Mouse (Mus musculus): ENCODE data around the gene Wfdc16. TPM values are rescaled to one million over a fixed set of nuclear protein-coding genes. Genes with fewer than 3 reads are reported as not detected.
"Not testable (repeated sequence)": the region's sequence is repeated elsewhere in the genome, so short reads cannot be mapped to it uniquely, and the experiment has no call there.

Gene Wfdc16
- polyA plus RNA-seq, 1 experiment: not detected

DNA sequence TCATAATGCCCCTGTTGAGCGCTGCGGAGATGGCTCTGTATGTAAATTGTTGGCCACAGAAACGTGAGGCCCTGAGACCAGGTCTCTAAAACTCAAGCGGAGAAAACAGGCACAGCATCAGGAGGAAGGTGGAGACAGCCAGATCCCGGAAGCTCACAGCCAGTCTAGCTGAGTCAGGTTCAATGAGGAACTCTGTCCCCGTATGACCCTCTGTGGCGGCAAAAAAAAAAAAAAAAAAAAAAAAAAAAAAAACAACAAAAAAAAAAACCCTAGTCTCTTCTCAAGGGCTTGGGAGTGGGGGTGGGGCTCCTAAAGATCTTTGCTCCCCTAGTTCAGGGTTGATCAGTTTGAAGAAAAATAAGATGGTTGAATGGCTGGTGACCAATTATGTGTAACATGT lies 2.5 kb upstream of the Wfdc16 start:
- Histone ChIP-seq H3K27ac (ENCODE audit: insufficient read depth, low read length) (no peak overlapping the region), H3K36me3 (ENCODE audit: control insufficient read depth, insufficient read depth, low read length) (no peaks in the 10 kb centered on the region), H3K4me3 (ENCODE audit: extremely low read depth, insufficient read depth, insufficient read length) (no peak overlapping the region), H3K27me3 (ENCODE audit: control insufficient read depth, insufficient read depth, low read length) (no peaks in the 10 kb centered on the region), H3K4me1 (ENCODE audit: control insufficient read depth, insufficient read depth, insufficient read length) (peaks cover 5% of the 10 kb centered on the region; the same call in 1 of the 2 replicates)
- no peak for DNase-seq (ENCODE audit: low read depth in 1 of 2, low spot score in 2 of 2)
- WGBS: 14% methylated on average over 7 of the region's 7 CpGs
- TF ChIP-seq POLR2A (IDR thresholded peaks at IDR 0.05; ENCODE audit: low read depth, low read length): no peak

- H3K4me1 ChIP-seq (ENCODE audit: control insufficient read depth, insufficient read depth, insufficient read length): no peaks in the 10 kb centered on the region
- no peaks in the 10 kb centered on the region for H3K27me3 ChIP-seq (ENCODE audit: control insufficient read depth, insufficient read depth, low read length)
- no peaks in the 10 kb centered on the region for H3K36me3 ChIP-seq (ENCODE audit: control insufficient read depth, insufficient read depth, low read length)
- no peak for TF ChIP-seq POLR2A (IDR thresholded peaks at IDR 0.05; ENCODE audit: low read depth, low read length)
- no peak for TF ChIP-seq CTCF (IDR thresholded peaks at IDR 0.05; ENCODE audit: extremely low read depth, insufficient read depth, insufficient read length, insufficient replicate concordance)
- no peak for DNase-seq (ENCODE audit: low read depth in 1 of 2, low spot score in 2 of 2)
- WGBS: 90% methylated on average over 9 of the region's 9 CpGs
- H3K27ac ChIP-seq (ENCODE audit: insufficient read depth, low read length): no peak overlapping the region
- H3K4me3 ChIP-seq (ENCODE audit: extremely low read depth, insufficient read depth, insufficient read length): no peak overlapping the region
Measured at GRCm38 (mm10) chr2:164635266-164635665, 3.3 kb downstream of the Wfdc16 start.

GRCm38 (mm10) chr2:164621775-164622174 lies 16.8 kb downstream of the Wfdc16 start:
- H3K27me3 ChIP-seq (ENCODE audit: control insufficient read depth, insufficient read depth, low read length): no peaks in the 10 kb centered on the region
- H3K4me1 ChIP-seq (ENCODE audit: control insufficient read depth, insufficient read depth, insufficient read length): no peaks in the 10 kb centered on the region
- 65% methylated on average over 4 of the region's 4 CpGs for WGBS
- no peak for TF ChIP-seq CTCF (IDR thresholded peaks at IDR 0.05; ENCODE audit: extremely low read depth, insufficient read depth, insufficient read length, insufficient replicate concordance)
- no peak for TF ChIP-seq POLR2A (IDR thresholded peaks at IDR 0.05; ENCODE audit: low read depth, low read length)
- H3K36me3 ChIP-seq (ENCODE audit: control insufficient read depth, insufficient read depth, low read length): no peaks in the 10 kb centered on the region
- H3K27ac ChIP-seq (ENCODE audit: insufficient read depth, low read length): no peak overlapping the region
- H3K4me3 ChIP-seq (ENCODE audit: extremely low read depth, insufficient read depth, insufficient read length): no peak overlapping the region
- no peak for DNase-seq (ENCODE audit: low read depth in 1 of 2, low spot score in 2 of 2)

- H3K36me3 ChIP-seq (ENCODE audit: control insufficient read depth, insufficient read depth, low read length): no peaks in the 10 kb centered on the region
- H3K27me3 ChIP-seq (ENCODE audit: control insufficient read depth, insufficient read depth, low read length): no peaks in the 10 kb centered on the region
- no peaks in the 10 kb centered on the region for H3K4me1 ChIP-seq (ENCODE audit: control insufficient read depth, insufficient read depth, insufficient read length)
- 84% methylated on average over 5 of the region's 5 CpGs for WGBS
- TF ChIP-seq CTCF (IDR thresholded peaks at IDR 0.05; ENCODE audit: extremely low read depth, insufficient read depth, insufficient read length, insufficient replicate concordance) (no peak), POLR2A (IDR thresholded peaks at IDR 0.05; ENCODE audit: low read depth, low read length) (no peak)
- H3K4me3 ChIP-seq (ENCODE audit: extremely low read depth, insufficient read depth, insufficient read length): no peak overlapping the region
- no peak overlapping the region for H3K27ac ChIP-seq (ENCODE audit: insufficient read depth, low read length)
- DNase-seq (ENCODE audit: low read depth in 1 of 2, low spot score in 2 of 2): no peak
Measured at GRCm38 (mm10) chr2:164619050-164619449, 19.5 kb downstream of the Wfdc16 start.

GRCm38 (mm10) chr2:164615386-164615785 lies 23.2 kb downstream of the Wfdc16 start:
- no peaks in the 10 kb centered on the region for H3K4me1 ChIP-seq (ENCODE audit: control insufficient read depth, insufficient read depth, insufficient read length)
- H3K4me3 ChIP-seq (ENCODE audit: extremely low read depth, insufficient read depth, insufficient read length): no peak overlapping the region
- WGBS: 83% methylated on average over 3 of the region's 3 CpGs

DNA sequence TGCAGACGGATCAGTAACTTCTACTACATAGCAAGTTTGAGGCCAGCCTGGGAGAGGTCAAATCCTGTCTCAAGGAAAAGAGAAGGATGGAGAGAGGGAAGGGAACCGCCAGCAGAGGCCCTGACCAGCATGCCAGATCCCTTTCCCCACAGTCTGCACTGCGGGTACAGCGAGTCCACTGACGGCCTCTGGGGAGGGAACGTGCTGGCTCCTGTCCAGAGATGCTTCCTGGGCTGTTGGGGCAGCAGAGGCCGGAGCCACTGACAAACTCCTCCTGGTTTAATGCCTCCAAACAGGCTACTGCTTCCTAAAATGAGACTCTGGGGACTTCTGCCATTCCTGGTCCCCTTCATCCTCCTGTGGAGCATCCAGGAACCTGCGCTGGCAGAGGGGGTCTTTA lies 25.1 kb downstream of the Wfdc16 start, which contains the start of the genes Wfdc6b and Wfdc8:
Gene Wfdc6b (plus strand): TSS at position 52 of the 400 bp plus-strand sequence.
Gene Wfdc8 (minus strand): TSS at position 156 of the 400 bp plus-strand sequence.
- not testable (repeated sequence) for H3K36me3 ChIP-seq (ENCODE audit: control insufficient read depth, insufficient read depth, low read length); DNase-seq (ENCODE audit: low read depth in 1 of 2, low spot score in 2 of 2)

More at GRCm38 (mm10) chr2:164615386-164615785, 23.2 kb downstream of the Wfdc16 start:
- no peak for TF ChIP-seq POLR2A (IDR thresholded peaks at IDR 0.05; ENCODE audit: low read depth, low read length)
- no peak for TF ChIP-seq CTCF (IDR thresholded peaks at IDR 0.05; ENCODE audit: extremely low read depth, insufficient read depth, insufficient read length, insufficient replicate concordance)
- DNase-seq (ENCODE audit: low read depth in 1 of 2, low spot score in 2 of 2): no peak
- Histone ChIP-seq H3K27me3 (ENCODE audit: control insufficient read depth, insufficient read depth, low read length) (no peaks in the 10 kb centered on the region), H3K36me3 (ENCODE audit: control insufficient read depth, insufficient read depth, low read length) (no peaks in the 10 kb centered on the region), H3K27ac (ENCODE audit: insufficient read depth, low read length) (no peak overlapping the region)

GRCm38 (mm10) chr2:164608781-164609180 lies 29.8 kb downstream of the Wfdc16 start:
- Histone ChIP-seq H3K27ac (ENCODE audit: insufficient read depth, low read length) (no peak overlapping the region), H3K4me1 (ENCODE audit: control insufficient read depth, insufficient read depth, insufficient read length) (no peaks in the 10 kb centered on the region), H3K27me3 (ENCODE audit: control insufficient read depth, insufficient read depth, low read length) (no peaks in the 10 kb centered on the region), H3K4me3 (ENCODE audit: extremely low read depth, insufficient read depth, insufficient read length) (no peak overlapping the region), H3K36me3 (ENCODE audit: control insufficient read depth, insufficient read depth, low read length) (no peaks in the 10 kb centered on the region)
- TF ChIP-seq CTCF (IDR thresholded peaks at IDR 0.05; ENCODE audit: extremely low read depth, insufficient read depth, insufficient read length, insufficient replicate concordance) (no peak), POLR2A (IDR thresholded peaks at IDR 0.05; ENCODE audit: low read depth, low read length) (no peak)
- DNase-seq (ENCODE audit: low read depth in 1 of 2, low spot score in 2 of 2): no peak
- 66% methylated on average over 6 of the region's 6 CpGs for WGBS

More for the DNA sequence above, 25.1 kb downstream of the Wfdc16 start, which contains the start of the genes Wfdc6b and Wfdc8:
- not testable (repeated sequence) for H3K27me3 ChIP-seq (ENCODE audit: control insufficient read depth, insufficient read depth, low read length); H3K4me3 ChIP-seq (ENCODE audit: extremely low read depth, insufficient read depth, insufficient read length); H3K27ac ChIP-seq (ENCODE audit: insufficient read depth, low read length); H3K4me1 ChIP-seq (ENCODE audit: control insufficient read depth, insufficient read depth, insufficient read length)
- 63% methylated on average over 8 of the region's 8 CpGs for WGBS
